Mouse (Mus musculus): ENCODE results near the gene Ssx2ip.

DNA sequence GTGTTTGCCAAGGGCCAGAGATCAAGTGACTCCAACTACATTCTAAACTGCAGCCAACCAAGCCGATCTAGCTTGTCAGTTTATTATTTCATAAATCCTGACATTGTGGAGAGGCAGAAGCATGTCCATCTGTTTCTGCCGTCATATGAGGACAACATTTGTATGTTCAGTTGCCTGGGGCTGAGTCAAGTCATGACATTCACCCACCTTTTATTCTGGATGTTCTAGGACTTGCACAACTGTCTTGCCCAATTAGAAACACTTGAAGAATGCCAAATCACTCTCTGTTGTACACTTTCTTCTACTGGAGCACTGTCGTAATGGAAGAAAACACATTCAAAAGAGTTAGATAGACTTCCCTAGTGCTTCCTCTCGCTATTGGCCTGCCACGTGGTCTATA, 27.2 kb upstream of the Ssx2ip start:
- no peak for TF ChIP-seq CTCF (IDR thresholded peaks at IDR 0.05; ENCODE audit: borderline replicate concordance, extremely low read depth, insufficient read depth, insufficient read length)
- TF ChIP-seq POLR2A (IDR thresholded peaks at IDR 0.05; ENCODE audit: borderline replicate concordance, extremely low read depth, insufficient read depth, insufficient read length, poor library complexity, severe bottlenecking) = no peak
